Comparison of ENCODE assay signal across 10 mouse cellular contexts in genomic region chr11:78972811-78973351, GRCm38 (mm10). TPM values are rescaled to one million over a fixed set of nuclear protein-coding genes. Genes with fewer than 3 reads are reported as not detected.
DNase-seq lines count a peak whose midpoint lies in the region; ATAC-seq and TF ChIP-seq lines count a peak whose summit lies in the region.
"Had no signal": no experiment of that assay in that cellular context is flagged by ENCODE, and none has a peak within 500 bp of the region (broad histone marks: within the 10 kb centered on the region; RNA-seq: fewer than 3 reads in every experiment).

No protein-coding gene starts in this region.

- peaks cover 24% of the 10 kb centered on the region for H3K4me1 ChIP-seq in thymus, adult 2 months (replicated peaks; ENCODE audit: control insufficient read depth, insufficient read depth, low read length)
- H3K4me1 ChIP-seq in embryonic facial prominence, embryonic 15.5 days = peaks cover 19% of the 10 kb centered on the region

- peak overlapping the region; percentile 72 for H3K27ac ChIP-seq in thymus, adult 2 months (ENCODE audit: control insufficient read depth, insufficient read depth, low read length)
- H3K27ac ChIP-seq in embryonic facial prominence, embryonic 15.5 days (replicated peaks) = peak overlapping the region; percentile 35
- H3K27ac ChIP-seq: kidney, postnatal 0 days had no signal

- H3K9ac ChIP-seq in embryonic facial prominence, embryonic 15.5 days = no peak overlapping the region

- no peak for ATAC-seq in embryonic facial prominence, embryonic 15.5 days (ENCODE audit: insufficient number of reproducible peaks, low FRiP score, low TSS enrichment, low read depth)
- ATAC-seq in megakaryocyte progenitor cell, adult 5-6 weeks (replicated peaks; ENCODE audit: poor library complexity) = 0 out of 2 replicates have a peak, but pooled peaks have one; percentile 24

- peak overlapping the region; percentile 28 for H3K4me2 ChIP-seq in embryonic facial prominence, embryonic 15.5 days (replicated peaks)

- TF ChIP-seq POLR2A in thymus, adult 2 months (IDR thresholded peaks at IDR 0.05; ENCODE audit: control insufficient read depth, extremely low read depth, insufficient read depth, low read length, poor library complexity) = no peak

- no peaks in the 10 kb centered on the region for H3K27me3 ChIP-seq in thymus, adult 2 months (ENCODE audit: control insufficient read depth, insufficient read depth, low read length)
- H3K27me3 ChIP-seq in embryonic facial prominence, embryonic 15.5 days = no peaks in the 10 kb centered on the region

- 13% methylated on average over 8 of the region's 8 CpGs for WGBS in thymus, adult 2 months
- WGBS in embryonic facial prominence, embryonic 15.5 days = 24% methylated on average over 8 of the region's 8 CpGs

- no peak for TF ChIP-seq CTCF in thymus, adult 2 months (IDR thresholded peaks at IDR 0.05; ENCODE audit: borderline replicate concordance, control insufficient read depth, extremely low read depth, insufficient read depth, low read length, poor library complexity)

- peak; percentile 48 for DNase-seq in thymus, adult 2 months
- DNase-seq in thymus, adult 18-20 months = no peak
- no peak for DNase-seq in frontal cortex, postnatal 36 days (ENCODE audit: low spot score in 2 of 2)
- DNase-seq in adrenal gland, adult 2 months = no peak
- DNase-seq in frontal cortex, postnatal 10 days (ENCODE audit: low spot score in 2 of 2) = no peak

- H3K9me3 ChIP-seq in embryonic facial prominence, embryonic 15.5 days (replicated peaks) = no peaks in the 10 kb centered on the region

- peaks cover 81% of the 10 kb centered on the region for H3K36me3 ChIP-seq in thymus, adult 2 months (ENCODE audit: control insufficient read depth, insufficient read depth, low read length)
- no peaks in the 10 kb centered on the region for H3K36me3 ChIP-seq in embryonic facial prominence, embryonic 15.5 days

- no peak overlapping the region for H3K4me3 ChIP-seq in thymus, adult 2 months (ENCODE audit: control insufficient read depth, insufficient read depth, low read length)
- H3K4me3 ChIP-seq in embryonic facial prominence, embryonic 15.5 days (replicated peaks) = no peak overlapping the region
- H3K4me3 ChIP-seq: erythroblast, embryonic 14.5 days had no signal

RNA-seq across cellular contexts. Expression of gene Lgals9, which starts 11.9 kb away (rescaled TPM):
- 589 and 601 TPM in 2 replicates for polyA plus RNA-seq in thymus, adult 2 months (2012; rRNA removed)
- polyA plus RNA-seq in embryonic facial prominence, embryonic 15.5 days (2015; fragmentation: Nextera tagmentation; extraction: Ambion mirVana) = 47.8 and 49.8 TPM in 2 replicates
- 374 and 478 TPM in 2 replicates for total RNA-seq in megakaryocyte progenitor cell, adult 5-6 weeks (2015)
- 73.6 and 82.8 TPM in 2 replicates for total RNA-seq in megakaryocyte progenitor cell, adult 5-6 weeks (2017)
- 10 to 100 TPM; 20.9 to 22.4 TPM for total RNA-seq in adrenal gland, adult 2 months (2021)
- polyA plus RNA-seq in adrenal gland, adult 2 months (2012; rRNA removed) = 39.1 and 41.3 TPM in 2 replicates

RNA-seq across cellular contexts. Expression of gene Nos2, which starts 52.3 kb away (rescaled TPM):
- 8.2 and 8.3 TPM in 2 replicates for polyA plus RNA-seq in thymus, adult 2 months (2012; rRNA removed)
- 1.2 and 2.1 TPM in 2 replicates for polyA plus RNA-seq in embryonic facial prominence, embryonic 15.5 days (2015; fragmentation: Nextera tagmentation; extraction: Ambion mirVana)
- total RNA-seq in megakaryocyte progenitor cell, adult 5-6 weeks (2015) = not detected in 2 replicates
- not detected in 2 replicates for total RNA-seq in megakaryocyte progenitor cell, adult 5-6 weeks (2017)
- 1 to 10 TPM in 1 of 2 experiments, under 1 TPM in 1; 0.89 to 1.9 TPM for total RNA-seq in adrenal gland, adult 2 months (2021)
- 3.6 and 4.2 TPM in 2 replicates for polyA plus RNA-seq in adrenal gland, adult 2 months (2012; rRNA removed)
- total RNA-seq: megakaryocyte, adult 5-6 weeks had no signal
- polyA plus RNA-seq: erythroblast, embryonic 14.5 days had no signal

Comparison
In these comparisons a context has a peak if more than half of its experiments do, and no peak if none do; other contexts are left out.
1. RNA of gene Lgals9, which starts 11.9 kb away (polyA plus RNA-seq): 589 to 601 TPM in thymus, adult 2 months; 47.8 to 49.8 TPM in embryonic facial prominence, embryonic 15.5 days and 39.1 to 41.3 TPM in adrenal gland, adult 2 months; every median in the first group is over 10 times any median in the second.